Mouse (Mus musculus): ENCODE results near the gene Trio.

DNA sequence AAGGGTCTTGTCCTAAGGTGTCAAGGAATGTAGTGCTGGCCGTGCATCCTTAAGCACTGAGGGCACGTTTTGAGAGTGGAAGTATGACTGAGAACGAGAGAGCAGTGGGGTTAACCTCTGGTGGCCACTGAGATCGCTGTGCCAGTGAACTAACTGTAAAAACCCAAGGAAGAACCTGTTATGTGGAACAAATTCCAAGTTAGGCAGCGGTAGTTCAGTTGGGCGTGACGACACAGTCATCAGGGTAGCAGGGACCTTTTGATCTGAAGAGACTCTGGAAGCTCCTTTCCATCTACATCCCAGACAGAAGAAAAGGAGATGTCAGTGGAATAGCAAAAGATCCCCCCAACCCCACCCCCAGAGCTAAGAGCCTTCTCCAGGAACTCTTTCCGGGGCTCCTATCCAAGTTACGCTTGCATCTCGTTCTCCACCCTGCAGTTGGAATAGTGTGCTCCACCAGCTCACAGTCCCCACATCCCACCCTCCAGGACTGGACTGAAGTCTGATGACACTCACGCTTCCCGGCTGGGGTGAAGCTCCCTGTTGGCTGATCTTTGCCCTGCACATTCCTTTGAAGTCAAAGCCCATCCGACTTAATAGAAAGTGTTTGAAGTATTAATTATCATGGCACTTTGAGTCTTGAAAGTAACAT is 38.6 kb upstream of the Trio start:
- TF ChIP-seq CTCF (IDR thresholded peaks at IDR 0.05; ENCODE audit: low read depth) (no peak), EP300 (optimal IDR thresholded peaks at IDR 0.05) (no peak)

All from stomach, postnatal 0 days (tissue).